Mouse (Mus musculus) layer of hippocampus, adult 18-20 months (tissue): Measurements from ENCODE around the gene Dpp10. TPM values are rescaled to one million over a fixed set of nuclear protein-coding genes. Genes with fewer than 3 reads are reported as not detected.

Experiments
- DNase-seq, 2 experiments: peaks; one replicate each; pipeline ENCODE4 v3.0.0; 2022; ENCODE audit warnings: low spot score in 2 of 2
- long read RNA-seq: library from polyadenylated mRNA; stranded (forward); transcript quantifications from one replicate; pipeline ENCODE4 v2.0.0, GENCODE M21; 2021
- total RNA-seq, 2 experiments: library from RNA; stranded (reverse); gene quantifications; 2 replicates each; pipeline ENCODE4 v1.2.3; 2021

Gene Dpp10
- total RNA-seq = 10 to 100 TPM; 36.0 to 38.7 TPM
- long read RNA-seq, full-length matches to known transcripts = 25 of 36 reads
- long read RNA-seq, partial matches to known transcripts = 7 of 36 reads
- long read RNA-seq, other reads (novel, unspliced or antisense) = 4 of 36 reads

DNA sequence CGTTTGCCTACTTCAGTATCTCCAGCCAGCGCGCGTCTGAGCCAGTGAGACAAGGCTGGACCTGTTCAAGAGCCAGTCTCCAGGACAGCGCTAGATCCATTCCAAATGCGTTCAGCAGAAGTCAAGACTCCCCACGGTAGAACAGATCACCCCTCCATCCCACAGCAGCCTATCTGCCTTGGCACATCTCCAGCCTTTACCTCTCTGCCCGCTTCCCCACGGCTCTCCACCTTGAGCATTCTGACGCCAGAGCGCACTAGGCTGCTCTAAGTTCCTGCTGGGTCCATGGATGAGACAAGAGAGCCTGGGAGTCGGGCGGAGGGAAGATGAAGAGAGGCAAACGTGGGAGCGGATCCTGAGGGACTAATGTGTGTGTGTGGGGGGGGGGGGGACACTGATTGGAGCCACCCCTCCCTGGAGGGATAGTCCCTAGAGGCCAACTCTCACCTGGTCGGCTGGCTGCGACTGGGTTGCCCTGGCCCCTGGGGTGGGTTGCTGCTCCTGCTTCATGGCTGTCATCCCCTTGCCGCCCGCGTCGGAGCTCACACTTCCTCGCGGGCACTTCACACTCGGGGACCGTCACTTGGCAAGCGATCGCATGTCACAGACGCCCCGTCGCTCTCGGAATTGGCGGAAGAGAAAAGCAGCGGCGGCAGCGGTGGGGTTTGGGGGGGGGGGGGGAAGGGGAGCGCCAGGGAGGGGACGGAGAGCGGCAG is at the start of gene Dpp10:
Gene Dpp10, minus strand, starts transcription at position 635 of the 716 bp plus-strand sequence.
- peak in 1 of 2 experiments; percentile 11 for DNase-seq

DNA sequence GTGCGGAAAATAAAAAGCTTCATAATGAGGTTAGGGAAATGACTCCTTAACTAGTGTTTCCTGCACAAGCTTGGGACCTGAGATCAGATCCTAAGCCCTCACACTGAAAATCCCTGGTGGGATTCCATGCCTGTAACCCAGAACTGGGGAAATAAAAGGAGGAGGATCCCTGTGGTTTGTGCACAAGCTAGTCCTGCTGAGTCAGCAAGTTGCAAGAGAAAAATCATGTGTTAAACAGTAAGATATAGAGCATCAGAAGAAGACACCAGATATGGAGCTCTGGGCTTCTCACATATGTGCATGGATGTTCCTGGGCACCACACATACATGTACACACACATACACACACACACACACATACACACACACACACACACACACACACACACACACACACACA is 3.2 kb upstream of the Dpp10 start:
- DNase-seq = no peak

DNA sequence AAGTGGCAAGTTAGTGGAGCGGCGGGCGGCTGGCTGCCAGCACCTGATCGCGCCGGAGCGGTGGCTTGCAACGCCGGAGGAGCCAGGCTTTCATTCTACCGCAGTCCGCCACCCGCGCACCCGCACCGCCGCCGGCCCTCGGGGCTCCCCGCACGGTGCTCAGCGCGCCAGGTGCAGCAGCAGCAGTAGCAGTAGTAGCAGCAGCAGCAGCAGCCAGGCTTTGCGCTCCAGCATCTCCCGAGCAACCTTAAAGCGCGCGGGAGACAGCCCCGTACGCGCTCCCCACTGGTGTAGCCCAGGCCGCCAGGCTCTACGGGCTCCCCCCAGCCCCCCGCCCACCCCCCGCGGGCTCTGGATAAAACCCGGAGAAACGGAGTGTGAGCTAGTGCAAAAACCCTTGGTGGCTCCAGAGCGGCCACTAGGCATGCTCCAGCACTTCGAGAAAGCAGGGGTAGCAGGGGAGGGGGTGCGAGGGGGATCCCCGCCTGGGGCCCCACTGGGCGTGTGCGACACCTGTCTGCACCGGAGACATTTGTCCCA is 472 bp upstream of the Dpp10 start:
- peak in 1 of 2 experiments; percentile 34 for DNase-seq

- DNase-seq = peak in 1 of 2 experiments; percentile 6
These were observed 1.2 kb downstream of the Dpp10 start for GRCm38 (mm10) chr1:124044161-124044560.

- DNase-seq = no peak
These were observed 1.9 kb downstream of the Dpp10 start for GRCm38 (mm10) chr1:124043421-124043820.

GRCm38 (mm10) chr1:124041559-124041958 is 3.8 kb downstream of the Dpp10 start:
- peak in 1 of 2 experiments; percentile 55 for DNase-seq

DNA sequence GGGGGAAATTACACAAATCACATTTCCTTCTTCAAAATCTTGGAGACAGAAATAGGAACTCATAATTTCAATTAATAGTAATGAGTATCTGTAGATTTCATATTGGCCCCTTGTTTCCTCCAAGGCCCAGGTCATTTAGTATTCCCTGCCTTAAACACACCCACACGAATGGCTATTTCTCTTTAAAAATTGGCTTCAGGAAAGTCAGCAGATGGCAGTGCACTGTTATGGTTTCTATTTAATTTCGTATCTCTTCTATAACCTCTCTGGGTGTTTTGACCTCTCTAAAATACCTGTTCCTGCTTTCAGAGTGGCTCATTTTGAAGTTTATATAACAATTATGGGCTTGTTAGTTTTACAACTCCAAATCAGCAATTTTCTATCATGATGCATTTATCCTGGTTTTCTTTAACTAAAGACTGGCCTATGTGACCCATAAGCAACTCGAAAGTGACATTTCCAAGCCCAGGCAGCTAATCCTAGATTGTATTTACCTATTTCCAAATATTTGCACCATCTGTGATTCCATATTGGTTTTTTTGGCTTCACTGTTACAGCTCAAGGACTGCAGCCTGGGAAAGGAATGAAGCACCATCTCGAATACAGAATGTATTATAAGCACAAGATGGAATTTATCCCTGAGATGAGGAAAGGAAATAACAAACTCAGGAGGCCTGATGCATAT is 9.9 kb downstream of the Dpp10 start:
- no peak for DNase-seq

DNA sequence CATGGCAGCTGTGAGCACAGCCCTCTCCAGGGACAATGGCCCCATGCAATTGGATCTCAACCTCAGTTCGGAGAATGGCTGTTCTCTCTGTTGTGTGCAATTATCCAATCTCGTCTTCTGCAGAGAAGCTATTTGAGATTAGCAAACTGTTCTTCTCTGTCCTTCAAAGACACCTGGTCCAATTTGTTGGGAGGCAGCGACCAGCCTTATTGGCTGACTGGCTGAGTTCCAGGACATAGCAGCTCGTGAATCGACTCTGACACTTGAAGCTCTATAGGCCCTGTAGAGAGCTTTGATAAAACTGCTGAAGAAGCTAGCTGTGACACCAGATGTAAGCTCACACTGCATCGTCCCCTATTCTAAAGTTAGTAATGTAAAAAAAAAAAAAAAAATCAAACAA is 12.7 kb downstream of the Dpp10 start:
- no peak for DNase-seq

DNA sequence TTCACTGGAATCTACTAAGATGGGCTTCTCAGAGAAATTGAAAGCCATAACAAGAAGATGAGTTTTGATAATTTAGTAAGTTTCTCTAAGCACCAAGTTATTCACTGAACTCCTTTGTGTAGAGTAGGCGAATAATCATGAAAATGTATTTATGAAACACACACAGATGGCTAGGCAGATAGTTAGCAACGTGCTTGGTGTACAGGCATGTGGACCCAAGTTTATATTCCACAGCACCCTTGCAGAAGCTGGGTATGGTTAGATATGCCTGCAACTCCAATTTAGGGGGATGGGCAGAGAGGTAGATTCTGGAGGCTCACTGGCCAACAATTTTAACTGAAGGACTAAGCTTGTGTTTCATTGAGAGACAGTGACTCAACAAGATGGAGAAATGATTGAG is 13.4 kb downstream of the Dpp10 start:
- peak in 1 of 2 experiments; percentile 35 for DNase-seq

- no peak for DNase-seq
These were observed 42.6 kb downstream of the Dpp10 start for GRCm38 (mm10) chr1:124002797-124003196.

DNA sequence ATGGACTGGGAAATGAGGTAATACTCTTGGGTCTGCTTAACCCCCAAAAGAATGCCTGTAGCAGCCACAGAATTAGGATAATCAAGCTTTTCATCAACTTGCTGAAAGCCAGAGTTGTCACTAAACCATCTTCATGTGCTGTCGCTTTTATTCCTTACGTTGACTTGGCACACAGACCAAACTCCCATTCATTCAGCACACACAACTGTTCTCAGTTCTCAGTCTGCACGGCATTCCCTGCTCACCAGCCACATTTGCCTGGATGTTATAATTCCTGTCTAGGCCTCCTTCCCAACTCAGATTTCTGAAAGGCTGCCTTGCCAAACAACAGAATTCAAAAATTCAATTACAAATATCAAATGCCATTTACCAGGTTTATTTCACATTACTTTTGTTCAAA is 49.6 kb downstream of the Dpp10 start:
- peak in 1 of 2 experiments; percentile 13 for DNase-seq

- no peak for DNase-seq
These were observed 59.9 kb downstream of the Dpp10 start for GRCm38 (mm10) chr1:123985324-123986024.

- DNase-seq = no peak
These were observed 66.8 kb downstream of the Dpp10 start for GRCm38 (mm10) chr1:123978597-123978996.

DNA sequence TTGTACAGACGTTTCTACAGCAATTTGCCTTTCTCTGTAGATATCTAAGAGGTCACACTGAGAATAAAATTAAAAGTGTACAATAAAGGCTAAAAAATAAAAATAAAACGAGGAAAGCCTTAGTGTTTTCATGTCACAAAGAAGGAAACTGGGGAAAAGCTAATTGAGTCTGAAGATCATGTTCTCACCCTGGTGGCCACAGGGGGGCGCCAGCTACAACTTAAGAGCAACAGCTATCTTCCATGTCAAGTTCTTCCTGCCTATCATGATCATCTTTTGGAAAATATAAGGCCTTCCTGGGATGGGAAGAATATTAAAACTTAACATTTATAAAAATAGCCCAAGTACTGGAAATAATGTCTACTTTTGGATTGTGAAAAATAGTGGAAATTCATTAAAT is 70.7 kb downstream of the Dpp10 start:
- peak in 1 of 2 experiments; percentile 22 for DNase-seq

- DNase-seq = no peak
These were observed 99.2 kb downstream of the Dpp10 start for GRCm38 (mm10) chr1:123946149-123946548.

- no peak for DNase-seq
These were observed 104.5 kb downstream of the Dpp10 start for GRCm38 (mm10) chr1:123940826-123941225.

- no peak for DNase-seq
These were observed 111.3 kb downstream of the Dpp10 start for GRCm38 (mm10) chr1:123933812-123934727.

GRCm38 (mm10) chr1:123928003-123928370 is 117.4 kb downstream of the Dpp10 start:
- no peak for DNase-seq

GRCm38 (mm10) chr1:123927278-123928002 is 117.9 kb downstream of the Dpp10 start:
- DNase-seq = peak in 1 of 2 experiments; percentile 18

DNA sequence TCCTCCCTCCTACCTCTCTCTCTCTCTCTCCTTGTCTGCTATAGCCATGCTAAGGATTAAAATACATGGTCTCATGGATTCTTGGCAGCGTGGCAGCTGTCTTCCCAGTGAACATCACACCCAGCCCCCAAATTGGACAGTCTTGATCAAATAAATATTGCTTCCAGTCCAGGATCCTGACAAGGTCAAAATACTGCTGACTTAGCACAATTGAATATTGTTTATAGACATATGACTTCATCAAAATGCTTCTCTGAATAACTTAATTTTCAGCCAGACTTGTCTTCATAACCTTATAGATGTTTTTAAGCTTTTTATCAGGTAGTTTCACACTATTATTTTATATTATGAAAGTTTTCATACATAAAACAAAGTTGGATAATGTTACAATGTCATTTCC is 120.5 kb downstream of the Dpp10 start:
- DNase-seq = no peak
